Mouse (Mus musculus) testis, adult 2 months (tissue): ENCODE results near the gene Arvcf. TPM values are rescaled to one million over a fixed set of nuclear protein-coding genes. Genes with fewer than 3 reads are reported as not detected.

Experiments
- H3K27ac ChIP-seq: fragments of 200-500 bp; 2 replicates; pipeline ENCODE4 v1.5.1; 2012; ENCODE audit warnings: low read depth, low read length; ENCODE audit not compliant: control insufficient read depth, insufficient read depth
- H3K27me3 ChIP-seq: fragments of 200-500 bp; 2 replicates; pipeline ENCODE4 v1.6.1; 2012; ENCODE audit warnings: mild to moderate bottlenecking, low read length, moderate library complexity; ENCODE audit not compliant: control insufficient read depth, insufficient read depth
- H3K36me3 ChIP-seq: fragments of 200-500 bp; 2 replicates; pipeline ENCODE4 v1.6.1; 2012; ENCODE audit warnings: mild to moderate bottlenecking, low read length; ENCODE audit not compliant: control insufficient read depth, insufficient read depth
- H3K4me1 ChIP-seq: fragments of 200-500 bp; 2 replicates; pipeline ENCODE4 v1.6.1; 2012; ENCODE audit warnings: low read length; ENCODE audit not compliant: control insufficient read depth, insufficient read depth
- H3K4me3 ChIP-seq: fragments of 200-500 bp; 2 replicates; pipeline ENCODE4 v1.5.1; 2012; ENCODE audit warnings: low read depth, mild to moderate bottlenecking, low read length, moderate library complexity, mixed read lengths; ENCODE audit not compliant: control insufficient read depth
- CTCF ChIP-seq: fragments of 200-500 bp; IDR thresholded peaks from 2 replicates; pipeline ENCODE4 v1.5.1; 2012; ENCODE audit warnings: low read depth, mild to moderate bottlenecking, inconsistent platforms, low read length, moderate library complexity; ENCODE audit not compliant: control insufficient read depth, insufficient read depth, insufficient replicate concordance
- POLR2A ChIP-seq: fragments of 200-500 bp; IDR thresholded peaks from 2 replicates; pipeline ENCODE4 v1.6.1; 2012; ENCODE audit warnings: low read depth, mild to moderate bottlenecking, inconsistent platforms, low read length, moderate library complexity; ENCODE audit not compliant: control insufficient read depth
- polyA plus RNA-seq: library from polyadenylated mRNA; depleted of rRNA; stranded (reverse); fragments of >200 nt; gene quantifications from 2 replicates; pipeline ENCODE4 v1.2.3, GENCODE M21; 2012

Gene Arvcf
- polyA plus RNA-seq, 1 experiment, result 7.8 TPM

- H3K4me1 ChIP-seq, result no peaks in the 10 kb centered on the region
- H3K27ac ChIP-seq, result no peak overlapping the region
- no peaks in the 10 kb centered on the region for H3K36me3 ChIP-seq
- TF ChIP-seq POLR2A (no peak), CTCF (no peak)
- no peaks in the 10 kb centered on the region for H3K27me3 ChIP-seq
- no peak overlapping the region for H3K4me3 ChIP-seq
Measured at GRCm38 (mm10) chr16:18419603-18420026, 71.6 kb downstream of the Arvcf start.

- TF ChIP-seq CTCF (no peak), POLR2A (no peak)
- H3K27ac ChIP-seq, result no peak overlapping the region
- H3K36me3 ChIP-seq, result no peaks in the 10 kb centered on the region
- H3K27me3 ChIP-seq, result no peaks in the 10 kb centered on the region
- H3K4me1 ChIP-seq, result peaks cover 4% of the 10 kb centered on the region
- no peak overlapping the region for H3K4me3 ChIP-seq
Measured at GRCm38 (mm10) chr16:18420571-18420970, 72.6 kb downstream of the Arvcf start.

- H3K27ac ChIP-seq, result no peak overlapping the region
- no peak overlapping the region for H3K4me3 ChIP-seq
- TF ChIP-seq CTCF (no peak), POLR2A (no peak)
- no peaks in the 10 kb centered on the region for H3K36me3 ChIP-seq
- H3K4me1 ChIP-seq, result peaks cover 11% of the 10 kb centered on the region
- H3K27me3 ChIP-seq, result no peaks in the 10 kb centered on the region
Measured at GRCm38 (mm10) chr16:18423203-18423914, 75.4 kb downstream of the Arvcf start.

- Histone ChIP-seq H3K4me3 (no peak overlapping the region), H3K4me1 (peaks cover 11% of the 10 kb centered on the region), H3K27me3 (no peaks in the 10 kb centered on the region), H3K36me3 (no peaks in the 10 kb centered on the region), H3K27ac (peak overlapping the region; percentile 57; the same call in 1 of the 2 replicates)
- no peak for TF ChIP-seq CTCF
- TF ChIP-seq POLR2A, result no peak
Measured at GRCm38 (mm10) chr16:18423915-18424265, 75.9 kb downstream of the Arvcf start.

GRCm38 (mm10) chr16:18424364-18425045 is 76.5 kb downstream of the Arvcf start:
- H3K27me3 ChIP-seq, result no peaks in the 10 kb centered on the region
- no peak overlapping the region for H3K4me3 ChIP-seq
- peaks cover 11% of the 10 kb centered on the region for H3K4me1 ChIP-seq
- no peaks in the 10 kb centered on the region for H3K36me3 ChIP-seq
- no peak for TF ChIP-seq POLR2A
- no peak for TF ChIP-seq CTCF
- no peak overlapping the region for H3K27ac ChIP-seq

- Histone ChIP-seq H3K4me3 (peak overlapping the region; percentile 92), H3K27me3 (no peaks in the 10 kb centered on the region), H3K27ac (peak overlapping the region; percentile 79), H3K4me1 (peaks cover 13% of the 10 kb centered on the region), H3K36me3 (no peaks in the 10 kb centered on the region)
- TF ChIP-seq POLR2A (no peak), CTCF (no peak)
Measured at GRCm38 (mm10) chr16:18425475-18426214, 77.7 kb downstream of the Arvcf start.

GRCm38 (mm10) chr16:18426215-18426791 is 78.3 kb downstream of the Arvcf start, which contains the start of gene Txnrd2:
Txnrd2 (plus strand) TSS chr16:18426384.
- peak; percentile 70 for TF ChIP-seq POLR2A
- 0 out of 2 replicates have a peak, but pooled peaks have one; percentile 19 for TF ChIP-seq CTCF
- peak within 1 kb of the TSS; percentile 79 for H3K27ac ChIP-seq
- no peaks in the 10 kb centered on the region for H3K27me3 ChIP-seq
- H3K36me3 ChIP-seq, result no peaks in the 10 kb centered on the region
- peak within 1 kb of the TSS; percentile 92 for H3K4me3 ChIP-seq
- H3K4me1 ChIP-seq, result peaks cover 13% of the 10 kb centered on the region
